Mouse (Mus musculus) cerebellum, adult 11-12 months (tissue): ENCODE data around the gene Olfr800.

Experiments used
- DNase-seq: peaks from one replicate; pipeline ENCODE4 v3.0.0; 2022

Olfr800 gene

GRCm38 (mm10) chr10:129657394-129657793, at the start of gene Olfr800:
Gene Olfr800, plus strand, starts transcription at chr10:129657694.
- DNase-seq = no peak

- DNase-seq = no peak
Observed at GRCm38 (mm10) chr10:129612470-129612869, 45.0 kb upstream of the Olfr800 start, which contains the start of gene Olfr796. Gene Olfr796, minus strand, starts transcription at chr10:129612570.

GRCm38 (mm10) chr10:129621724-129622123, 35.8 kb upstream of the Olfr800 start:
- no peak for DNase-seq

- DNase-seq = no peak
Observed at GRCm38 (mm10) chr10:129623251-129623650, 34.2 kb upstream of the Olfr800 start.

- DNase-seq = no peak
Observed at GRCm38 (mm10) chr10:129627834-129628233, 29.7 kb upstream of the Olfr800 start, which contains the start of gene Olfr798. Gene Olfr798, minus strand, starts transcription at chr10:129627934.

GRCm38 (mm10) chr10:129637184-129637583, 20.3 kb upstream of the Olfr800 start, which contains the start of gene Olfr799:
Gene Olfr799, plus strand, starts transcription at chr10:129637484.
- DNase-seq = no peak

GRCm38 (mm10) chr10:129651763-129652162, 5.7 kb upstream of the Olfr800 start:
- DNase-seq = no peak

GRCm38 (mm10) chr10:129673765-129674164, 16.3 kb downstream of the Olfr800 start, which contains the start of gene Olfr801:
Gene Olfr801, minus strand, starts transcription at chr10:129673865.
- no peak for DNase-seq

GRCm38 (mm10) chr10:129688069-129688468, 30.6 kb downstream of the Olfr800 start, which contains the start of gene Olfr802:
Gene Olfr802, minus strand, starts transcription at chr10:129688169.
- no peak for DNase-seq

GRCm38 (mm10) chr10:129694186-129694585, 36.7 kb downstream of the Olfr800 start, which contains the start of gene Olfr803:
Gene Olfr803, minus strand, starts transcription at chr10:129694286.
- DNase-seq = no peak

GRCm38 (mm10) chr10:129702910-129703309, 45.4 kb downstream of the Olfr800 start, which contains the start of gene Olfr804:
Gene Olfr804, plus strand, starts transcription at chr10:129703210.
- no peak for DNase-seq
